Mouse (Mus musculus) liver (tissue): Measurements from ENCODE around the gene Uggt1.

Experiments
- DNase-seq: peaks from one replicate; pipeline ENCODE4 v3.0.0-alpha.2; 2020; ENCODE audit warnings: mixed read lengths

Gene Uggt1

DNA sequence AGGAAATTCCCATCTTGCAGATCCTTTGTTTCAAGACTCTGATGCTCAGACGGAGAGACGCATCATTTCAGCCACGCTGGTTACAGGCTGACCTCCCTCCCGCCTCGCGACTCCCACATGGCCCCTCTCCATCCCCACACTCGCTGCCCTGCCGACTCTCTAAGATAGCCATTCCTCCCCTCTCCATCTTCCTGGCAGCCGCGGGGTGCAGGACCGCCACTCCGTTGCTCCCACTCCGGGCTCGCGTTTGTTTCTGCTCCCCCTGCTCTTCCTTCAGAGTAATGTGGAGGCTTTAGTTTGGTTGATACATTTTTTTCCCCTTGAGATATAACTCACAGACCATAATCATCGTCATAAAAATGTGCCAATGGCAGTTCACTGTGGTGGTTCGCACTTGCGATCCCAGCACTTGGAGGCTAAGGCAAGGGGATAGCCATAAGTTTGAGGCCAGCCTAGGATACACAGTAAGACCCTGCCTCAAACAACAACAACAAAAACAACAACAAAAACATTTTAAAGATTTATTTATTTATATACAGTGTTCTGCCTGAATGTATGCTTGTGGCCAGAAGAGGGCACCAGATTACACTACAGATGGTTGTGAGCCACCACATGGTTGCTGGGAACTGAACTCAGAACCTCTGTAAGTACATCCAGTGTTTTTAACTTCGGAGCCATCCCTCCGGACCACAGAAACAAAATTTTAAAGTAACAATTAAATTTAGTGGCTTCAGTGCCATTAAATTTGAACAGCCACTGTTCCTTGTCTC is 11.5 kb upstream of the Uggt1 start:
- no peak for DNase-seq

- peak; percentile 37 for DNase-seq
Measured at GRCm38 (mm10) chr1:36254635-36255360, 10.3 kb upstream of the Uggt1 start.

GRCm38 (mm10) chr1:36252791-36253190 is 8.3 kb upstream of the Uggt1 start:
- peak; percentile 68 for DNase-seq

- no peak for DNase-seq
Measured at GRCm38 (mm10) chr1:36251426-36251825, 6.9 kb upstream of the Uggt1 start.

- no peak for DNase-seq
Measured at GRCm38 (mm10) chr1:36246688-36247087, 2.2 kb upstream of the Uggt1 start.

DNA sequence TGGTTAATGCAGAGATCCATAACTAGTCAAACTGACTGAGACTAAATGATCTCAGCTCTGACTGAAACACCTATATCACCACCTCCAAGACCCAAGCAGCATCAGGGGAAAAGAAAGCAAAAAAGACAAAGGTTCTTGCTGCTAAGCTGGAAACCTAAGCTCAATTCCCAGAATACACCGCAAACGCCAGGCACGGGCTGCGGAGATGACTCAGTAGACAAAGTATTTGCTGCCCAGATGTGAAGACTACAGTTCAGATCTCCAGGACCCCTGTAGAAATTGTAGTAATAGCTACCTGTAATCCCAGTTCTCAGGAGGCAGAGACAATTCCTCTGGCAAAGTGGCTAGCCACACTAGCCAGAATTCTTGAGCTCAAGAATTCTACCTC is 302 bp upstream of the Uggt1 start:
- DNase-seq = no peak

GRCm38 (mm10) chr1:36243447-36244057 is 968 bp downstream of the Uggt1 start:
- no peak for DNase-seq

GRCm38 (mm10) chr1:36241903-36242429 is 2.6 kb downstream of the Uggt1 start:
- DNase-seq = no peak

DNA sequence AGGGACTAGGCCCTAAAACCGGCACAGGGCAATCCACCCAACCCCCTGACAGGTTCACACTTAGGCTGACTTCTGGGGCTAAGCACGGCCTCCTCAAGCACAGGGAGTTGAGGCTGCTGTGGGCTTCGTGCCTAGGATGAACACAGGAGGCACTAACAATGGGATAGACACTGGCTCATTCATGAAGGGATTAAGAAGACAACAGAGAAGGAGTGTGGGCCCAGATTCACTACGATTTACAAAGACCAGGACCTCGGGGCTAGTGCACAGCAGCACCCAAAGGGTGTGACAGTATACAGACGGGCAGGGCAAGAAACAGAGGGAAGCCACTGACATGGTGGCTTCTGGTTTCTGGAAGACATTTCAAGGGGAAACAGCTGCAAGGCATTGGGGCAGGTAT is 4.3 kb downstream of the Uggt1 start:
- no peak for DNase-seq

- DNase-seq = no peak
Measured at GRCm38 (mm10) chr1:36239396-36239795, 5.1 kb downstream of the Uggt1 start.

DNA sequence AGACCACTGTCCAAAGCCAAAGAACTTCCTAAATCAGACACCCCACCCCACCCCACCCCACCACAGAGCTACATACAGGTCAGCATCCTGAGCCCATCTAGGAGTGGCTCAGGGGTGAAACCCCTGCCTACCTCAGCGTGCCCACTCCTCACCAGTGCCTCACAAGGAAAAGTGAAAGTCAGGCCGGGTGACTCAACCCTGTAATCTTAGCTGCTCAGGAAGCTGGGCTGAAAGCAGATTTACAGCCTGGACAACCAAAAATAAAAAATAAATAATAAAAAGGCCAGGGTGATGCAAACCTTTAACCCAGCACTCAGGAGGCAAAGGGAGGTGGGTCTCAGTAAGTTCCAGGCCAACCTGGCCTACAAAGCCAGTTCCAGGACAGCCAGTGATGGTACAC is 8.7 kb downstream of the Uggt1 start:
- DNase-seq = no peak

GRCm38 (mm10) chr1:36235057-36235639 is 9.4 kb downstream of the Uggt1 start:
- no peak for DNase-seq

DNA sequence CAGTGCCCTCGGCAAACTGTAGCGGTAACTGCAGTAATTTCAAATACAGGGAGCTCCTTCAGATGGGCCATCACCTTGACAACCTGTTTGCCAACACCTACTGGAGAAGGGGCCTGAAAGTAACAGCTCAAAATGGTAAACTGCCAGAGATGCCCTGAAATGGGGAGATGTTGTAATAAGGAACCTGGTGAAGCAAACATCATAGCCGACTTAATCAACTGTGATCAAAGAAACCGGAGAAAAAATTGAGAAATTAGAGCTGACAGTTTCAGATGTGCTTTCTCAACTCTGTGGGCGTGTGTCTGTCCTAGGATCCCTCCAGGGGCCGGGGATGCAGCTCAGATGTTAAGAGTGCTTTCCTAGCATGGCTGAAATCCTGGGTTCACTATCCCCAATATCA is 11.3 kb downstream of the Uggt1 start:
- DNase-seq = no peak

- DNase-seq = no peak
Measured at GRCm38 (mm10) chr1:36230919-36231705, 13.4 kb downstream of the Uggt1 start.

GRCm38 (mm10) chr1:36228461-36228860 is 16.1 kb downstream of the Uggt1 start:
- no peak for DNase-seq

GRCm38 (mm10) chr1:36224648-36225047 is 19.9 kb downstream of the Uggt1 start:
- DNase-seq = no peak

- DNase-seq = peak; percentile 16
Measured at GRCm38 (mm10) chr1:36214324-36214723, 30.2 kb downstream of the Uggt1 start.

GRCm38 (mm10) chr1:36201739-36202138 is 42.8 kb downstream of the Uggt1 start:
- no peak for DNase-seq

- no peak for DNase-seq
Measured at GRCm38 (mm10) chr1:36194482-36194881, 50.0 kb downstream of the Uggt1 start.

DNA sequence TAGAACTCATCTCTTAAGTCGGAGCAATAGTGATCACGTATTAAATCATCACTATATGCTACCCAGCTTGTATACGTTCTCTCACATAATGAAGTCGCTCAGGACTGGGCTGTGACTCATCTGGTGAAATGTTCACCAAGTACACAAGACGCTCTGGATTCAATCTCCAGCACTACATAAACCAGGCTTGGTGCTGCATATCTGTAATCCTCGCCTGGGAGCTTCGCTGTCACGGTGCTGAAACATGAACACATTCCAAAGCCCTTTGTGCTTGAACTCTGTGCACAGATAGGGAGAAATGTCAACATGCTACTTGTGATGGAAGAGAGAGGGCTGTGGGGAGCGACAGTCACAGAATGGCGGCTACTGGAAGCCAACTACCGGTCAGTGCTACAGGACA is 52.6 kb downstream of the Uggt1 start:
- no peak for DNase-seq

- DNase-seq = peak; percentile 39
Measured at GRCm38 (mm10) chr1:36180038-36180437, 64.5 kb downstream of the Uggt1 start.

GRCm38 (mm10) chr1:36173461-36173860 is 71.1 kb downstream of the Uggt1 start:
- no peak for DNase-seq
